Mouse (Mus musculus) adrenal gland, adult 18-20 months (tissue): ENCODE measurements around the gene Pck1. TPM values are rescaled to one million over a fixed set of nuclear protein-coding genes. Genes with fewer than 3 reads are reported as not detected.
"Not testable (repeated sequence)": the region's sequence is repeated elsewhere in the genome, so short reads cannot be mapped to it uniquely, and the experiment has no call there.

ENCODE experiments used
- DNase-seq, 2 experiments: peaks; one replicate each; pipeline ENCODE4 v3.0.0; 2021 to 2022; ENCODE audit warnings: low spot score in 2 of 2
- long read RNA-seq, 2 experiments: library from polyadenylated mRNA; stranded (forward); transcript quantifications; one replicate each; pipeline ENCODE4 v2.0.0; 2021
- total RNA-seq, 2 experiments: library from RNA; stranded (reverse); gene quantifications; 1 replicate in 1 of 2; 2 replicates in 1 of 2; pipeline ENCODE4 v1.2.3; 2021

Pck1 gene
- total RNA-seq = 1,000 to 10,000 TPM in 1 of 2 experiments, 100 to 1,000 TPM in 1; 776 to 1,425 TPM
- long read RNA-seq, experiment 1, transcript Pck1-201 (10 exons, 2,661 nt) = major isoform, 613 of 727 reads
- long read RNA-seq, experiment 1, partial matches to known transcripts = 85 of 727 reads
- long read RNA-seq, experiment 1, other reads (novel, unspliced or antisense) = 28 of 727 reads
- long read RNA-seq, experiment 2, transcript Pck1-201 (10 exons, 2,661 nt) = major isoform, 802 of 1,165 reads
- long read RNA-seq, experiment 2, partial matches to known transcripts = 346 of 1,165 reads
- long read RNA-seq, experiment 2, other reads (novel, unspliced or antisense) = 17 of 1,165 reads

DNA sequence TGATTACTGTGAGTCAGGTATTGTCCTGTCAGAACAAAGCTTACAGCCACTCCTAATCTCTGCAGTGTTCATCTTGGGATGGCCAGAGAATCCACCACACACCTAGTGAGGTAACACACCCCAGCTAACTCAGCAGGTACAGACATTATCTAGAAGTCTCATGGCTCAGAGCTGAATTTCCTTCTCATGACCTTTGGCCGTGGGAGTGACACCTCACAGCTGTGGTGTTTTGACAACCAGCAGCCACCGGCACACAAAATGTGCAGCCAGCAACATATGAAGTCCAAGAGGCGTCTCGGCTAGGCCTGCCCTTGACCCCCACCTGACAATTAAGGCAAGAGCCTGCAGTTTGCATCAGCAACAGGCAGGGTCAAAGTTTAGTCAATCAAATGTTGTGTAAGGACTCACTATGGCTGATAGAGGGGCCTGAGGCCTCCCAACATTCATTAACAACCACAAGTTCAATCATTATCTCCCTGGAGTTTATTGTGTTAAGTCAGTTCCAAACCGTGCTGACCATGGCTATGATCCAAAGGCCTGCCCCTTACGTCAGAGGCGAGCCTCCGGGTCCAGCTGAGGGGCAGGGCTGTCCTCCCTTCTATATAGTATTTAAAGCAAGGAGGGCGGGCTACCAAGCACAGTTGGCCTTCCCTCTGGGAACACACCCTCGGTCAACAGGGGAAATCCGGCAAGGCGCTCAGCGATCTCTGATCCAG lies at the start of gene Pck1:
Gene Pck1 (plus strand): TSS at position 613 of the 716 bp plus-strand sequence.
- peak in 1 of 2 experiments; percentile 41 for DNase-seq

DNA sequence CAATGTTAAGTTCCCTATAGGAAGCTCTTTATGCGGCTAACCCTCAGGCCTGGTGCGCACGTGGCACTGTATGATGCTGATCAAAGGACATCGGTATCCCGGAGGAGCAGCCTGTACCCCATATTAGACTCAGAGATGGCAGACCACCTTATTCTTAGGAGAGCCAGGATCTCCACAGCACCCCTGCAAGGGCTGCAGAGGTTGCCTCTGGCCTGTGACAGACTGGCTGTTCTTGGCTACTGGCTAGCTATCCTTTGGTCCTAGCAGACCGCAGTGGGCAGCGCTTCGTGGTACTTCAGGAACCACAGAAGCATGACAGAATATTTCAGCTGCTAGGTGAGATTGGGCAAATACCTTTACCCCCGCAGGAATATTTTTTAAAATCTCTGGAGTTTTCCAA lies 46.4 kb upstream of the Pck1 start:
- no peak for DNase-seq

DNA sequence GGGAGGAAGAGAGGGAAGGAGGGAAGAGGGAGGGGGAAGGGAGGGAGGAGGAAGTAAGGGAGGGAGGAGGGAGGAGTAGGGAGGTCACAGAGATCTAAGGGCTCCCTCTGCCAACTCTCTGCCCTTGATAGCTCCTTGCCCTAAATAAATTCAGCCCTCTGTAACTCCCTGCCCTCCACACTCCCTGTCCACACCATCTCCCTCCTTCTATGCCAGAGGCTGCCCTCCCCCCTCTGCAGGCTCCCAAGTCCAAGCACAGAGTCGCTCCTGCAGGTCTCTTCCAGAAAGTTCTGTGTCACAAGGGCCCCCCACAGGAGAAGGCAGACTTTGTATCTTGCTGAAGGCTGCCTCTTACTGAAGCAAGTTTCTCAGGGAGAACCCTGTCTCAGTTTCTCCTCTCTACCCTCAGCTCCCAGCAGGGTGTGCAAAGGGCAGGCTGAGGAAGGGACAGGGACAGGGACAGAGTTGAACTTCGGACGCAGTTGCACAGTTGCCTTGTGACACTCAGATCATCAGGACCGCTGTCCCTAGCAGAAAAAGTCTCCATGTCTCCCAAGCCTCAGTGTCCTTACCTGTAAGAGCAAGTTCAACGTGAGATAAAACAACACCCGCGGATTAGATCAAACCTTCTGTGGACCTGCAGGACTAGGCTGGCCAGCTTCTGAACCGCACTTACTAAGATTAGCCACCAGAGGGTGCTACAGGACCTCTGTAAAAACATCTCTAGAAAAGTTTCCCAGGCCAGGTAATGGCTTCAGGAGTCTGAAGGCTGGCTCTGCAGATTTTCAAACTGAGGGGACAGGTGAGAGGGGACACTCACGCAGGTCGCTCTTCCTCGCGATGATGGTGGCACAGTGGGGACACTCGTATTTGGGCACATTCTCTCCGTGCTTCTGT lies 45.7 kb upstream of the Pck1 start:
- DNase-seq = peak in 1 of 2 experiments; percentile 64

DNA sequence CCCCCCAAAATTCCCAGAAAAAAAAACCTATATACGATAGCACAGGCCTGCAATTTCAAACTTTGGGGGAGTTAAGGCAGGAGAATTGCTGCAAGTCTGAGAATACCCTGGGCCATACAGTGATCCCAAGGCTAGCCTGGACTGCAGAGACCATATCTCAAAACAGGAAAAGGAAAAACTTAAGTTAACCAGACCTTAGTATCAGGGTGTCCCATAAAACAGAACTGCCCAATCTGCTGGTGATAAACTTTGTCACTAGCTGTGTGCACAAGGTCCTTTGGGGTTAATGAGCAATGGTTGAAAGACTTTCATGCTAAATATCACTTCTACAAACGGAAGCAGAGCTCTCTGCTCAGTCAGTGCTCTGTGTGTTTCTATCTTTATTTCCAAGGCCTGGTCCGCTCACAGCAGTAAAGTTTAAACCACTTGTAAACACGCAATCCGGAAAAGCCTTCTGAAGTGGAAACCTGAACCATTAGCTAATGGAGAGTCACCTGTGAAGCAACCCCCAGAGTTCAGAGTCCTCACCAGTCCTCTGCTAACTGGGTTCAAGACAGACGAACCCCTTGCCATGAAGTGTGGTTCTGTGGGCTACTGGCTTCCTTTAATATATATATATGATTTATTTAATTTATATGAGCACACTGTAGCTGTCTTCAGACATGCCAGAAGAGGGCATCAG lies 44.2 kb upstream of the Pck1 start:
- no peak for DNase-seq

DNA sequence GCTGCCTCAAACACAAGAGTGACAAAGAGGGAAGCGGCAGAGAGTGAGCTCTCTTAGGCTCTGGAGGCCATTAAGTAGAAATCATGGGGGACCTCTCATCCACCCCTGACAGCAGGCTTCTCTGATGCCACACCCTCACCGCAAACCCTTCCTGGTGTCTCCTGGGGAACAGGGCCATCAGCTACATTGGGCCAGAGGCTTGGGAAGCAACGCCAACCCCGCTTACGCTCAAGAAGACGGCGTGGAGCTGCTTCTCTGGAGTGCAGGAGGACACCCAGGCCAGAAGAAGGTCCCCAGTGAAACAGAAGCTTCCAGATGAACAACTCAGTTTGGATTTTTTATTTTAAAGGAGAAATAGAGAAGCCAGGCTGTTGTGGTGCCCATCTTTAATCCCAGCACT lies 43.3 kb upstream of the Pck1 start:
- DNase-seq = no peak

DNA sequence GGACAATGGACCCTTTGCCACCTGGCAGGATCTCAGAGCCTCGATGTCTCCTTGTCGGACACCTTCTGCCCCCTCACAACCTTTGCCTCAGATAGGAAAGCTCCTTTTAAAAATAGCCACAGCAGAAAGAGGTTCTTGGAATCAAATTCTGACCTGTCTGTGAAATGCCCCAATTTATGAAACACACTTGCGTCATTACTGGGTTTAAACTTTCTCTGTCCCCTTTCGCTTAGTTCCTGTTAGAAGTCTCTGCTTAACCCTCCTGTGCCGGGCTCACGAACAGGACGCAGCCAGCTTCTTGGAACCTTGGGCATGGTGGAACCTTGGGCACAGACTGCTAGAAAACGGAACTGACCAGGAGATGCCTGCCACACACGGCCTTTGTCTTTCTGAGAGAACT lies 42.3 kb upstream of the Pck1 start:
- no peak for DNase-seq

DNA sequence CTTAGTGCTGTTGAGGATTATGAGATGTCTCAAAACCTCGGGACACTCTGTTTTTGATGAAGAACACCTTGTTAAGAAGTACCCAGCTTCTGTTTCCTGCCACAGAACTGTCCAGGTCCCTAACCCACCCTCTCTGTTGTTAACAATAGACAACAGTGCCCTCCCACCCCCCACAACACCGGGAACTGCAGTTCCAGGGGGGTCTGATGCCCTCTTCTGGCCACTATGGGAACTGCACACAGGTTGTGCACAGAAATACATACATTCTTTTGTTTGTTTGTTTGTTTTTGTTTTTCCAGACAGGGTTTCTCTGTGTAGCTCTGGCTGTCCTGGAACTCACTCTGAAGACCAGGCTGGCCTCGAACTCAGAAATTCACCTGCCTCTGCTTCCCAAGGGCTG lies 39.1 kb upstream of the Pck1 start:
- not testable (repeated sequence) for DNase-seq

DNA sequence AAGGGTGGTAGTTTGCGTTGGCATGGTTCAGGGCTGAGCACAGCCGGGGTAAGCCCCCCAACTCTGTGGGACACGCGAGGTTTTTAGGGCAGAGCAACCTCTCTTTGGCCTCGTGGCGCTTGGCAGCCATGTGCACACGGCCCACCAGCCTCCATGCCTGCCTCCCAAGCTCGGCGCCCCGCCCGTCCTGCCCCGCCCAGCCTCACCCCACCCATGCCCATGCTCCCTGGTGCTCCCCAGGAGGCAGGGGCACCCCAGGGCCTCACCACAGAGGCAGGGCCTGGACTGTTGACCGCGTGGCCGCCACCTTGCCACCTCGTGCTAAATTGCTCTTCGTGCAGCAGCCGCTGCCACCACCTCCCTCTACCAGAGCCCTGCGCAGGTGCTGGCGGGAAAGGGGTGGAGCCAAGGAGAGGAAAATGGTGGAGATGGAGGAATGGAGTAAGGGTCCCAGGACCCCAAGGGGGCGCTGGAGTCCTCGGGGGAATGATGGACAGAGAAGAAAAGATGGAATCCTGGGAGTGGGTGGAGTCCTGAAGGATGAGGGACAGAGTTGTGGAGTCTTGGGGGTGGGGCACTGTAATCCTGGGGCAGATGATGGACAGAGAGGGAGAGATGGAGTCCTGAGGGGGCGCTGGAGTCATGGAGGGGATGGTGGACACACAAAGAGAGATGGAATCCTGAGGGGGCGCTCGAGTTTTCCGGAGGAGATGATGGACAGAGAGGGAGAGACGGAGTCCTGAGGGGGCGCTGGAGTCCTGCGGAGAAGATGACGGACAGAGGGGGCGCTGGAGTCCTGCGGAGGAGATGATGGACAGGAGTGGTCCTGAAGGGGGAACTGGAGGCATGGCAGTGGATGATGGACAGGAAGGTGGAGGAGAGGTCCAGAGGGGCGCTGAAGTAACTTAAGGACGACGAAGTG lies 33.6 kb upstream of the Pck1 start, which contains the start of gene Ctcfl:
Gene Ctcfl (minus strand): TSS at position 503 of the 922 bp plus-strand sequence.
- no peak for DNase-seq

DNA sequence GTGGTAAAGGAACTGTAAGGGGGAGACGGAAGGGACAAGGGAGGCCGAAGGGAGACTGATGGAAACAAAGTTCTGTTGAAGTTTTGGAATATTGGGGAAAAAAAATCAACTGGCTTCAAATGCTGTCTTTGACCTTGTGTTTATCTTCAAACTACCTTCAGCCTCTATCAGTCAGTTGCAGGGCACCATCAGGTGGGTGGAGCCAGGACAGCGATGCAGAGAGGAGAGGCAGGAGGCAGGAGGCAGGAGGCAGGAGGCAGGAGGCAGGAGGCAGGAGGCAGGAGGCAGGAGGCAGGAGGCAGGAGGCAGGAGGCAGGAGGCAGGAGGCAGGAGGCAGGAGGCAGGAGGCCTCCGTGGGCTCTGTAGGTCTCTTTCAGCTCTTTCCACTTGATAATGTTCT lies 32.7 kb upstream of the Pck1 start:
- DNase-seq = not testable (repeated sequence)

DNA sequence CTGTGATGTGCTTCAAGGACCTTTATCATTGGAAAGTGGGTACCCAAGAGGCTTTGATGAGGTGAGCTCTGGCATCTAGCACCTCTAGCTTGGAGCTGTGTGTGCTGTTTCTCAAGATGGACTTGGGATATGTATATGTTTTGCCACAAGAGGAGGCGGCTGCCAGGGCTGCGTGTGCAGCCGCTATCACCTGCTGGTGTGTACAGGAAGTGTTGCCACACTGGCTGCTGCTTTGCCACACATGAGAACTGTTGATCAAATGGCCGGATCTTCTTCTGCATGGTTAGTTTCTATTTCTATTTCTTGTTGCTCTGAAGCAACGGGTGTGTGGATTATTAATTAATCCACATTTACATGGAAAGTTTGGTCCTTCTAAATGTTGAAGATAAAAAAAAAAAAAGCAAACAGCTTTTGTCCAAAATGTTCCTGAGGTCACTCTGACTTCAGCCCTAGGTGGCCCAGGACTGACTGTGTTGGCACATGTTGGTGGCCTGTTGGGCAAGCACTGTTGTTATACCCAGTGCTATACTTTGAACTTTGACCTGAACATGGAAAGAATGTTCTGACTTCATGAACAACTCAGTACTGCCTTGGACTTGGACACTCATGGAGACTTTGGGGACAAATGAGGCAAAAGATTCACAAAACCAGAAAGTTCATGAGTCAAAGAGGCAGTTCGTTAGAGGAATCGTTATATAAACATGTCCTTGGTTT lies 28.7 kb upstream of the Pck1 start:
- DNase-seq = no peak

DNA sequence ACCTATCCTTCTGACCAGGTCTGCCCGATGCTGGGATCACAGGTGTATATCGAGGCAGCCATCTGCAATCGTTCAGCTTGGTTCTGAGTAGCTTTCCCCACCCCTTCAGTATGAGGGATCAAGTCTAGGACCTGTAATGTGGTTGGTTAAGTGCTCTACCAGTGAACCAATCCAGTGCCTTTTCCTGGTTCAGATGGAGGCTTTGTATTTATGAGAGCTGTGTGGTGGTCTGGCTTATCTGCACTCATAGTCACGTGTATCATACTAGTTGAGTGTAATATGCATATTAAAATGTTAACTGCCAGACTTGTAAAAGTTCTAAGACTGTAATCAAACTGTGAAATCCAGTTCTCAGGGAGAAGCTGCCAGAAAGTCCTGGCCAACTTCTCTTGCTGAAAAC lies 26.5 kb upstream of the Pck1 start:
- DNase-seq = no peak

DNA sequence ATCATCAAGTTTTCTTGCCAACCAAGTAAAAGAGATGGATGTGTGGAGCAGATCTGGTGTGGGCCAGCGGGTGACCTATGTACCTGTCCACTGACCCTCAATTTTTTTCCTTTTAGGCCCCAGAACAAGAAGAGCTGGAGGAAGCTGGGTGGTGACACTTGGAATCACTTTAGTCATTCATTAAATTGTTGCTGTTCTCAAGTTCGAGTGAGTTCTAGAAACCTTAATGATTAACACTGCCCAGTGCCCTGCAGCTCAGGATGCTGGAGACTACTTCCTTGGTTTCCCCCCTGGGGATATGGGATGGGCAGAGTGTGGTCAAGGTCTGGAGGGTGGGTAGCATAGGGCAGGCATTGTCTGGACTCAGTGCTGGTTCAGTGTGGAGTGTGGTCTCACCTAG lies 23.7 kb upstream of the Pck1 start:
- DNase-seq = no peak

DNA sequence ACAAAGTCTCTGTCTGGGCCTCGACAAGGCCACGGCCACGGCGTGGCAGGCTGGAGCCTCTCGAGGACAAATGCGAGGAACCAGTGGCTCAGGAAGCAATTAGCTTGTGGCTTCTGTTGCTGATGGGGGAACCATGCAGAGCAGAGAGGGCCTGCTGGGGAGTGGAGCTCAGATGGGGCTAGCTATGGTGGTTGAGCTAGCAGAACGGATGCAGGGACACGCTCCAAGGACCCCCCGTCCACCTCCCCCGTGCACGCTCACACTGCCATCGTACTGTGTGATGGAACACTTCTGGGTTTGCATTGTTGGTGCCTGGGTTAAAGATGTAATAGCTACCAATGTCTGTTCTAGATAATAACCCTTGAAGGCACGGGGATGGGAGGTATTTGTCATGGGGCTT lies 20.6 kb upstream of the Pck1 start:
- DNase-seq = no peak

DNA sequence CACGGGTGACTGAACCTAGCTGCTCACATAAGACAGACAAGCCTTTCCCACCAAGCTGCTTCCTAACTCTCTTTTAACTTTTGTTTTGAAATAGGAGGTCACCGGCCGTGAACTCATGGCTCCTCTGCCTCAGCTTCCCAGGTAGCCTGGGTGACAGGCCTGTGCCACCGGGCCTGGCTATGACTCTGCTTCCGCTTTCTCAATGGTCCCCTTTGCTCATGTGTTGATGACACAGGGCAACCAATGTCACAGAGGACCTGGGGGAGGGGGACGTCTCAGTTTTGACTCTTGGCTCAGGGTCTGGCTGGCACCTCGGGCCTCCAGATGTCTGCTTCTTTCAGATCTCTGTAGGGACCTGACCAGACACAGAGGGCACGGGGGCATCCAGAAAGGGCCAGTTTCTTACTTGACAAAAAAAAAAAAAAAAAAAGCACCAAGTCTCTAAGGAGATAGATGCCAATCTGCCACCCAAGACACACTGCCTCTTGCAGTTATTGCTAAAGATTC lies 20.0 kb upstream of the Pck1 start:
- no peak for DNase-seq

DNA sequence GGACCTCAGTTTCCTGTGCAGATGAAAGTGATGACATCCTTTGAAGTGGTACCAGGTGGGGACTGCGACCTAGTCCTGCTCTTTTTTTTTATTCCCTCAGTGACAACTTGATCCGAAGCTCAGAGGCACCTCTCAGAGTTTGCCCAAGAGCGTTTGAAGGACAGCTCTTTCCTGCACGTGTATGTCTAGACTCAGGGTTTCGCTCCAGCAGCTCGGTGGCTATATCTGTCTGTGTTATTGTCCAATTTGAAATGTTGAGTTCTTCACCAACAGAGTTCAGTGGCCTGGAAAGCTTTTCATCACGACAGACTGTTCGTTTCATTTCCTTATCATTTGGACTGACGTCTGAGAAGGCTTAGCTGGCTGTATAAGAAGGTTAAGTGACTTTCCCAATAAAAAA lies 18.2 kb upstream of the Pck1 start:
- DNase-seq = no peak

DNA sequence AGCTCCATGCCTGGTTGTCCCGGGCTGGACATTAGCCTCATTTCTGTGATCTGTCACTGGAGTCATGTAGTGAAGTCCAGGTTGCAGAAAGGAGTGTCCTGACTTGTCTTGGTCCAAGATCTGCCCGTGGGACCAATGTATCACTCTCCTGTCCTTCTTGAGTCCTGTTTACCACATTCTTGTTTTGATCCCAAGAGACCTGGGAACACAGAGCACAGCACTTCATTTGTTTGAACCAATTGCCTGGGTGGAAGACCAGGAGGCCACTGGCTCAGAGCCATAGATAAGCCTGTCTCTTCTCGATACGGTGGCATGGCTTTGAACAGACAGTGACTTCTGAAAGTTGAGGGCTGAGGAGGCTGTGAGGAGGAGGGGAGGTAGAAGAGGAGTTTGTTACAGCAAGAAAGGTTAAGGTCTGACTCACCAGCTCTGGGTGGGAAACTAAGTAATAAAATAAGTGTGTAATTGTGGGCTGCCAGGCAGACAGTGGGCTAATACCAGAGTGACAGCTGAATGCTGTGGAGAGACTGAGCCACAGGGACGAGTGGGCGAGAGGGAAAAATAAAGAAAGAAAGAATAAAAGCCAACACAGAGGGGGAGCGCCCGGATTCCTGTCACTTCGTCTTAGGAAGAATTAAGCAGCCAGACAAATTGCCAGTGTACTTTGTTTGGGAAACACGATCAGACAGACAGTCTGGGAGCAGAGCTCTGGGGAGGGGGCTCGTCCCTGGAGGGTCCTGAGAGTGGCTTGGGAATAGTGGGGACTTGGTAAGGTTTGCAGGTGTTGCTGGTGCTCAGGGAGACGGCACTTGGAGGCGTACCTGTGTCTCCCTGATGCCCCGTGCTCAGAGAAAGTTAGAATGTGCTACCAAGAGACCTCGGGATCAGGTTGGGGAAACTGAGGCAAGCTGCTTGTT lies 14.3 kb upstream of the Pck1 start:
- no peak for DNase-seq

DNA sequence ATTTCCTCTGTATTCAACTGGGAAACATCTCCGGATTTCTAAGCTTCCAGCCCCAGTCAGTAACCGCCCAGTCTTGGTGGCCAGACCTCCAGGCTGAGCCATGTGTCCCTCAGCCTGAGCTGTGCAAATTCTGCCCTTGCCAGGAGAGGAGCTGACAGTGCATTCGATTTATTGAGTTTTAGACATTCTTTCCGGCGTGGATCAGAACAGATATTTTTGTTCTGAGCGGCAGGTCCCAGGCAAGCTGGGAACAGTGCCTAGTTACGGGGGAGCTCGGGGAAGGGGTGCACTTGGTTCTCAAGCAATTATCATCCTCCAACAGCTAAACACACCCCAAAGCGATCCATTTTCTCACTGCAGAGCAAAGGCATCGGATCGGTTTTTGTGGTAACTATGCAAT lies 9.2 kb upstream of the Pck1 start:
- peak in 1 of 2 experiments; percentile 11 for DNase-seq

DNA sequence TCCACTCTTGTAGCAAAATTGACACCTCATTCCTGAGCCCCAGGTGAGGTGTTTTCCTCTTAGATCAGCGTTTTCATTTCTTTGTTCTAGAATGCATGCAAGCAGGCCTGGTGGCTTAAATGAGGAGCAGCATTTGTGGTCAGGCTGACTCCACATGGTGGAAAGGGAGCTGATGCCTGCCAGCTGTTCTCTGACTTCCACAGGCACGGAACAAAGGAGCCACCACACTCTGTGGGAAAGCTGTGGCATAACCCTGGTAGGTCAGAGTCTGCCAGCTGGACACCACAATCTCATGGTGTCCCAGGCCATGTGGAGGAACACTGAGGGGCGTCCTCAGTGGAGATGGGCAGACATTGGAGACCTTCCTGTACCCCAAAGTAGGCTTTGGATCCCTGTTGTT lies 7.0 kb upstream of the Pck1 start:
- no peak for DNase-seq
